Mouse (Mus musculus): ENCODE data around the gene Zfp985. TPM values are rescaled to one million over a fixed set of nuclear protein-coding genes. Genes with fewer than 3 reads are reported as not detected.
"Not testable (repeated sequence)": the region's sequence is repeated elsewhere in the genome, so short reads cannot be mapped to it uniquely, and the experiment has no call there.

Gene Zfp985
- under 1 TPM; 0.20 to 0.22 TPM for total RNA-seq (2021)
- long read RNA-seq, experiment 1 = 0 reads
- long read RNA-seq, experiment 2 = 0 reads

DNA sequence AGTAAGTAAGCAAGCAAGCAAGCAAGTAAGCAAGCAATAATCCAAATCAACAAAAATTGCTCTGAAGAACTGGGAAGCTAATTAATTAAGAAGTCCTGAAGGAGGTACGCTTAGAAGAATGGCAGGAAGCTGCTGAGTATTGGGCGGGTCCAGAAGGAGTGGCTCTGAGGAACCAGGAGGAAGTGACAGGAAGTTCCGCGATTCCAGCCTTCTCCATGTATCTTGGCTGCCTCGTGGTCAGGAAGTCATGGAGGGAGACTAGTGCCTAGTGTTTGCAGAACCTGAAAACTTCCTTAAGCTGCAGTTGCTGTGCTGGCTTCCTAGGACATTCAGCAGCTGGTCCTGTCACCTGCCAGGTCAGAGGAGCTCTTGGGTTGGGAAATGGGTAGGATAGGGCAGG lies at the start of gene Zfp985:
Gene Zfp985 (plus strand): TSS at position 207 of the 400 bp plus-strand sequence.
- DNase-seq (ENCODE audit: low spot score in 2 of 2) = not testable (repeated sequence)

DNA sequence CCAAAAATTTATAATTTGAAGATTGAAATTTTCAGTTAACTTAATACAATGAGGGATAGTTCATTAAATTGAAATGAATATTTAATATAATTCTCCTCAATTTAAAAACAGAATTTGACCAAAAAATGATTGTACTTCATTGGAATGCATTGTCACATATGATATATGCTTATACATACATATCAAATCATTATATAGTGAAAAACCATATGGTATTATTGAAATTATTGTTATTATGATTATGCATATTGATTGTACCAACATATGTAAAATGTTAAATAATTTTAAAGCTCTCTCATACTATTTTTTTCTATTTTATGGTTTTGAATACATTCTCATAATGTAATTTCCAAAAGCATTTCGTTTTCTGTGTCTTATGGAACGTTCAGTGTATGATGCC lies 43.9 kb upstream of the Zfp985 start:
- DNase-seq (ENCODE audit: low spot score in 2 of 2) = no peak

DNA sequence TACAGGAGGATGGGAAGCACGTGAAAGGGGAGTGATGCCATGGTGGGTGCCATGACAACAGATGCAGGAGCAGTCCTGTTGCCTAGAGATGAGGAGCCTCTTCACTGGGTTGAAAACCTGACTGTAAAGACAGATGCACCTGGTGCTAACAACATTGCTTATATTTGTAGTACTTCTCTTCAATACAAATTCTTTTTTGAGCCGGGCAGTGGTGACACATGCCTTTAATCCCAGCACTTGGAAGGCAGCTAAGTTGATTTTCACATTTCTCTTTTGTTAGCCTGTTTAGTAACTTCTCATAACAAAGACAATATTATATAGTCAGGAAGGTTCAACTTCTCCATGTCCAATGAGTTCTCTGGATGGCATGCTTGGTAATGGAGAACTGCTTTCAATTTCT lies 34.1 kb upstream of the Zfp985 start:
- no peak for DNase-seq (ENCODE audit: low spot score in 2 of 2)

DNA sequence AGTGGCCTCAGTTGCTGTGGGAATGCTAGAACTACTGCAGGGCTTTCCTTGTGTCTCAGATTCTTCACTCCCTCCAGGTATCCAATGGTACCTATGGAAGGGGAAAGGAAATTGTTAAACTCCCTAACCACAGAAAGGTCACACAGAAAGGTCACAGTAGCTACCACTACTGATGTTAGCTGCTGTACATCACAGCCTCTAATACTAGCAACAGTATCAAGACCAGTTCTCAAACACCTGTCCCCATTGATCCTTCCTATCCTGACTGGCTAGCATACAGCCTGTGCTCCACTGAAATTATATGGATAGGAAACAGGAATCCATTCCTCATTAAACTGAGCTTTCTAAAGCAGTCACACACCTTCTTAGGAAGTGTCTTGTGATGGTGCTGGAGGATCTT lies 33.0 kb upstream of the Zfp985 start:
- DNase-seq (ENCODE audit: low spot score in 2 of 2) = no peak

DNA sequence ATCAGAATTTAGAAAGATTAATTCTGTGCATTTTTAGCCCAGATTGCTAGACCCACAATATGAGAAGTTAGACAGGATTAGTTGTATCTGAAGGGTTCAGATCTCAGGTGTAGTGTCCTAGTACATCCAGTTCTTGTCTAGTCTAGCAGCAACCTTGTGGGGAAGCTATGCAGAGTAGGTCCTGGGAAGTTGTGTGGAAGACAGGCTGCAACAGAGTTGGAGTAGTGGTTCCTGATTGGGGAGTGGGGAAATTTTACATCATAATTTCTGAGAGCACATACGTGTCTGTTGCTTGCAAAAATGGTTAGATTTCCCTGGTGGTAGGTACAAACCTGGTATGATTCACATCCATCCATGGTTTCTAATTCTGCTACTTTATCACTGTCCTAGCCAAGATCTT lies 28.0 kb upstream of the Zfp985 start:
- no peak for DNase-seq (ENCODE audit: low spot score in 2 of 2)

DNA sequence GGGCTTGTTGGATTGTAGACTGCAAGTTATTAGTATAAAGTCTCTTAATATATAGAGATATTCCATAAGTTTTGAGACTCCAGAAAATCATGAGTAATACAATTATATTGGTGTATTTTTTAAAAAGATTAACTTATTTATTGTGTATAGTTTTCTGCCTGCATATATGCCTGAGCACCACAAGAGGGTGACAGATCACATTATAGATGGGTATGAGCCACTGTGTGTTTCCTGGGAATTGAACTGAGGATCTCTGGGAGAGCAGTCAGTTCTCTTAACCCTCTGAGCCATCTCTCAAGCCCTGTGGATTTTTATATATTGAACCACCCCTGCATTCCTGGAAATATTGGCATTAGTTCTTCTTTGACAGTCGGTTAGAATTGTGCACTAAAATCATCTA lies 22.7 kb upstream of the Zfp985 start:
- DNase-seq (ENCODE audit: low spot score in 2 of 2) = no peak

DNA sequence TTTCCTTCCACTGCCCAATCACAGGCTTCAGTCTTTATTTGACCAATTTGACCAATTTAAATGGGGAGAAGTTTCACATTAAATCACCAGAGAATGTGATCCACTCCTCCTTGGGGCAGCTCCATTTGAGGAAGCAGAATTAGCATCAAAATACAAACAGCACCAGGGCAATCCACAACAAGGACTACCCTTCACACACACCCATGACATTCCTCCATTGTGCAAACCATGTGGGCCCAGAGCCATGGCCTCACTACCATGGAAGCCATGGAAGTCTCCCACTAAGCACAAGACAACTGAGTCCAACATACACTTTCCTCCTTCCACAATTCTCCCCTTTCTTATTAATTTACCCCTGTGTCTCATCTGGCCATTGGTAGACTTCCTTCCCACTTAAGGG lies 17.2 kb upstream of the Zfp985 start:
- not testable (repeated sequence) for DNase-seq (ENCODE audit: low spot score in 2 of 2)

DNA sequence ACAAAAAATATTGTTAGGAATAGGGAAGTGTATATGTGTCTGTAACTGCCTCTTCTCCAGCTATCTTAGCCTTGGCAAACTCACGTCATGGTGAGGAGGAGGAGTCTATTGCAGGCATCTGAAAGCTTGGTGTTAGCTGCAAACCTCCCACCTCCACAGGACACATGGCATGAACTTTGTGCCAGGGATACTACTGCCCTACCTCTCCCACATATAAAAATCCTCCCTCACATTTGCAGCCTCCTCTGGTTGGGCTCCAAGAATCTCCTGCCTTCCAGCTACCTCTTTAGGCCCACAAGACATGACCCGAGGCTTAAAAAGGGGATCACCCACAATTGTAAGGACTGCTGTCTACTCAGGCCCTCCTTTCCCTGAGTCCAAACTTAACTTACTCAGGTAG lies 15.4 kb upstream of the Zfp985 start:
- DNase-seq (ENCODE audit: low spot score in 2 of 2) = no peak

DNA sequence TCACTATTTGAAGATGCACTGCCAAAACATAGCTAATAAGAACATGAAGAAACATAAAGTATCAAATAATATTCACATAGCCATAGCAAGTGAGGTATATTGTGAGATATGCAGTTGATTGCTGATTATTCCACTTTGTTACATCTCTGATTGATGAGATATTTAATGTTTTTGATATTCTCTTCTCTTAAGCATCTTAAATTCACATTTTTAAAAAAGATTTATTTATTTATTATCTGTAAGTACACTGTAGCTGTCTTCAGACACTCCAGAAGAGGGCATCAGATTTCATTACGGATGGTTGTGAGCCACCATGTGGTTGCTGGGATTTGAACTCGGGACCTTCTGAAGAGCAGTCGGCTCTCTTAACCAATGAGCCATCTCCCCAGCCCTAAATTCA lies 13.2 kb upstream of the Zfp985 start, which contains the start of gene Gm16503:
Gene Gm16503 (plus strand): TSS at position 301 of the 400 bp plus-strand sequence.
- not testable (repeated sequence) for DNase-seq (ENCODE audit: low spot score in 2 of 2)

DNA sequence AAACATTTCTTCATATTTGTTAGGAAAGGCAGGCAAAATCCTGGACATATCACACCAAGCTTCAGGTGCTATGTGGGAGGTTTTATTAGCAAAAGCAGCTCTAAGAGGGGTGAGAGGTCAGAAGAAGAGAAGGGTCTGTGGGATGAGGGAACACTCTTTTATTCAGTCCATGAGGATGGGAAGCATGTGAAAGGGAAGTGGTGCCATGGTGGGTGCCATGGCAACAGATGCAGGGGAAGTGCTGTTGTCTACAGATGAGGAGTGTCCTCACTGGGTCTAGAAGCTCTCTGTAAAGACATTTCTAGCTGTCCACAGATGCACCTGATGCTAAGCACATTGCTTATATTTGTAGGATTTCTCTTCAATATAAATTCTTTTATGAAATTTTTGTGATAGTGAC lies 12.0 kb upstream of the Zfp985 start:
- DNase-seq (ENCODE audit: low spot score in 2 of 2) = no peak

DNA sequence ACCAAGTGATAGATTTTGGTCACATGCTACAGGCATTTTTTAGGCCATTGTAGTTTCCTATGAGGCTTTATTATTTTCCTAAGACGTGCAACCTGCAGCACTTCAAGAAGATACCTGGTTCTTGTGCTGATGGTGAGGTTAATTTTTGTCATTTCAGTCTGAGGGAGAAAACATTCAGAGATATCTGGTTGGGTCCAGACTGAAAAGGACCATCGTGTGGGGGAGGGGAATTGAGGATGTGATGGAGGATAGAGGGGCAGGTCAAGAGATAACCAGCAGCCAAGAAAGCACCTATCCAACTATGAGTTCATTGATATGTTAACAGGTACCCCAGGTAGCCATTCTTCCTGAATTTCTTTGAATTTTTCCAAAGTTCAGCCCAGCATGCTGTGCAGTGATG lies 1.3 kb downstream of the Zfp985 start:
- not testable (repeated sequence) for DNase-seq (ENCODE audit: low spot score in 2 of 2)

DNA sequence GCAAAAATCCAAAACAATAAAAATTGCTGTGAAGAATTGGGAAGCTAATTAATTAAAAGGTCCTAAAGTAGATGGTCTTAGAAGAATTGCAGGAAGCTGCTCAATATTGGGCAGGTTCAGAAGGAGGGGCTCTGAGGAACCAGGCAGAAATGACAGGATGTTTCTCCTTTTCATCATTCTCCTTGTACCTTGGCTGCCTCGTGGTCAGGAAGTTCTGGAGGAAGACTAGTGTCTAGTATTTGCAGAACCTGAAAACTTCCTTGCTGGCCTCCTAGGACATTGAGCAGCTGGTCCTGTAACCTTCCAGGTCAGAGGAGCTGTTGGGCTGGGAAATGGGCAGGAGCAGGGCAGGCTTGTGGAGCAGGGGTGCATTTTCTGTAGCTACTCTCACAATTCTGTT lies 3.8 kb downstream of the Zfp985 start:
- DNase-seq (ENCODE audit: low spot score in 2 of 2) = not testable (repeated sequence)

DNA sequence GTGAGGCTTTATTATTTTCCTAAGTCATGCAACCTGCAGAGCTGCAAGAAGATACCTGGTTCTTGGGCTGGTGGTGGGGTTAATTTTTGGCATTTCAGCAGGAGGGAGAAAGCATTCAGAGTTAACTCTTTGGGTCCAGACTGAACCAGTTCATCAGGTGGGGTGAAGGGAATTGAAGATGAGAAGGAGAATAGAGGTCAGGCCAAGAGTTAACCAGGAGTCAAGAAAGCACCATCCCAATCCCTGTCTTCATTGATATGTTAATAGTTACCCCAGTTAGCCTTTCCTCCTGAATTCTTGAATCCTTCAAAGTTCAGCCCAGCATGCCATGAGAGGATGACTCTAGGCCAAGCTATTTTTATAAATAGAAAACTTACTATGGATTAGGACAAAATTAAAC lies 4.9 kb downstream of the Zfp985 start:
- DNase-seq (ENCODE audit: low spot score in 2 of 2) = not testable (repeated sequence)

DNA sequence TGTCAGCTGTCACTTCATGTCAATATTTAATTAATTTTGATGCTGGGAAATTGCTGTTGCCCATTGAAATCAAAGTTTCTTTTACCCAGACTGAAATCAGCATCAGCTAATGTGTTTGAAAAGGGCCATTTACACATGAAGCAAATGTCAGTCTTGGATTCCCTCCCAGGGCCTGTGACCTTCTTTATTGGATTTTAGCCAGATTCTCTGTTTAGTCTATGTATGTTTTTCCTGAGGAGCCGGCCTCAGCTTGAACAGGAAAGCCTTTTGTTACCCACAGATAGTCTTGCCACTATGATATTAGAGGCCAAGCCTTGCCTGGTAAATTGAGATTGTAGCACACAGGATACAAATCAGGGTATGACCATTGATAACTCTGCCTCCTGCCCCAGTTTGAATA lies 6.0 kb downstream of the Zfp985 start:
- DNase-seq (ENCODE audit: low spot score in 2 of 2) = not testable (repeated sequence)

DNA sequence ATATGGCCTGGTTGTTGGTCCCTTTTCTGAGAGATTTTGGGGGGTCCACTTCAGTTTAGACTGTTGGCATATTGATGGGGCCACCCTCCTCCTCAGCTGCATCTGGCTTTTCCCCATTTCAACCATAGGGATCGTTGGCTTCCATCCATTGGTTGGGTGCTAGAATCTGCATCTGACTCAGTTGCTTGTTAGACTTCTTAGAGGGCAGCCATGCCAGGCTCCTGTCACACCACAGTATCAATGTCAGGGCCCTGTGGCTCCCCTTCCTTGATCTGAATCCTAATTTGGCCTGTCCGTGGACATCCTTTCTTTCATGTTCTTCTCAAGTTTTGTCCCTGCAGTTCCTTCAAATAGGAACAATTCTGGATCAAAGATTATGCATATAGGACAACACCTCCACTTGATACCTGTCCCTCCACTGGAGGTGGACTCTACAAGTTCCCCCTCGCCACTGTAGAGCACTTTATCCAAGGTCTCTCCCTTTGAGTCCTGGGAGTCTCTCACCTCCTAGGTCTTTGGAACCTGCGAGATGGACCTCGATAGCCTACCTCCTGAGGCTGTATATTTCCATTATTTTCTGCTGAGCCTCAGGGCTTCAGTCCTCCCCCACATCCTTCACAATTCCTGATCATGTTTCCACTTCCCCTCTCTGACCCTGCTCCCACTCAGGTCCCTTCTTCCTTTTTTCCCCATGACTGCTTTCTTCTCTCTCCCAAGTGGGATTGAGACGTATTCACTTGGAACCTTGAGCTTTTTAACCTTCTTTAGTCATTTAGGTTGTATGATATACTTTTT lies 12.5 kb downstream of the Zfp985 start:
- DNase-seq (ENCODE audit: low spot score in 2 of 2) = no peak

DNA sequence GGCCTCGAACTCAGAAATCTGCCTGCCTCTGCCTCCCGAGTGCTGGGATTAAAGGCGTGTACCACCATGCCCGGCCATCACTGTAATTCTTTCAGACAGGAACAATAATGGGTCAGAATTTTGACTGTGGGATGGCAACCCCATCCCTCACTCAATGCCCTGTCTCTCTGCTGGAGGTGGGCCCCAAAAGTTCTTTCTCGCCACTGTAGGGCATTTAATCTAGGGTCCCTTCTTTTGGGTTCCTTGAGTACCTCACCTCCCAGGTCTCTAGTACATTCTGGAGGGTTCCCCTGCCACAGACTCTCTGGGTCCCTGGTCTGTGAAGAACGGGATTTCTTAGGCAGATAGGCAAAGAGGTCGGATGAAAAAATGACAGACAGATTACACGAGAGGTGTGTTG lies 18.1 kb downstream of the Zfp985 start:
- not testable (repeated sequence) for DNase-seq (ENCODE audit: low spot score in 2 of 2)

DNA sequence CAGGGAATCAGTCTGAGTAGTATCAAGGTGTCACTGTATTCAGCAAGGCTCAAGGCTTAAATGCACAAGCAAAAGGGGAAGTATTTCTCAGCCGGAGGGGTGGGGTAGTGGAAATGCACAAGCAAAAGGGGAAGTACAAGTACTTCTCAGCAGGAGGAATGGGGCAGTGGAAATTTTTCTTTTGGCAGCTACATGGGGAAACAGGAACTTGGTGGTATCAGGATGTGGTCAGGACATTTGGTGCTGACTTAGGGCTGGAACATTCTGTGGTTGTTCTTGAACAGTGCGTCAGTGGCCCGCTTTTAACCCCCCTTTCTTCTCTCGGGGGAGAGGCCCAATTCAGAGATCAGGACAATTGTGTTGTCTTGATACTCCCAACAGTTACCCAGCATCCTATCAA lies 26.3 kb downstream of the Zfp985 start:
- not testable (repeated sequence) for DNase-seq (ENCODE audit: low spot score in 2 of 2)

DNA sequence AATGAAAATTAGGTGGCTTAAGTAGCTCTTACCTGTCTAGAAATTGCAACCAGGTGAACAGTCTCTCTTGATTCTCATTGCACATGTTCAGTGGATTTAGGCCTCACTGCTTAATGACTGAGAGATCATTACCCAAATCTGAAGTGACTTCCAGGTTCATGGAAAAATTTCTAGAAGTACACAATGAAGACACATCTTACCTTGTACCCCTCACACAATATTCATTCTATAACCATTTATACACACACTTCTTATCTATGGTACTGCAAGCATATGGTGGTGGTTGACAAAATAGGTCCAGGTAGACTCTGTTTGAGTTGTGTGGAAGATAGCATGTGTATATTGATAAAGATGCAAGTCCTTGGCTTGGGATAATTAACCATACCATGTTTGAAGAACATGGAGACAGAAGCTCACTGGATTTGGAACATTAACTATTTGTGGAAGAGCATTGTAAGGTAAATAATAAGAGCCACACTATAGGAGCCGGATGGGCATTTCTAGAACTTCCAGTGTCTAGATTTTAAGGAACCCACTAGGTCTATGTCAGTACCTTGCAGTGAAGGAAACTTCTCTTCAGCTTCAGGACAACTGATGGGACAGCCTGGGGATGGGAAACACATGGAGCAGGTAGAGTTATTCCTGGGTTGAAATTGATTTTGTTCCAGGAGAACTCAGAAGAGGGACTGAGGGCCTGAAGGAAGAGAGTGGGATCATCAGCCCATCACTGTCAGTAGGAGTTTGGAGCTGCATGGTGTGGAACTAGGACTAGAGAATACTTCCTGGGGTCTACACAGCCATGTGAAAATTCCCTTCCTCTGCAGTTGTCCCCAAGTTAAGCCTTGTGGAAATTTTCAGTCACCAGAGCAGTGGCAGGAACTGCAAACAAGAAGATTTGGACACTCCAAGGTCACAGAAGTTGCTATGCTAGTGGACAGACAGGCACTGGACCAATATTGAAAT lies 33.7 kb downstream of the Zfp985 start:
- DNase-seq (ENCODE audit: low spot score in 2 of 2) = no peak

DNA sequence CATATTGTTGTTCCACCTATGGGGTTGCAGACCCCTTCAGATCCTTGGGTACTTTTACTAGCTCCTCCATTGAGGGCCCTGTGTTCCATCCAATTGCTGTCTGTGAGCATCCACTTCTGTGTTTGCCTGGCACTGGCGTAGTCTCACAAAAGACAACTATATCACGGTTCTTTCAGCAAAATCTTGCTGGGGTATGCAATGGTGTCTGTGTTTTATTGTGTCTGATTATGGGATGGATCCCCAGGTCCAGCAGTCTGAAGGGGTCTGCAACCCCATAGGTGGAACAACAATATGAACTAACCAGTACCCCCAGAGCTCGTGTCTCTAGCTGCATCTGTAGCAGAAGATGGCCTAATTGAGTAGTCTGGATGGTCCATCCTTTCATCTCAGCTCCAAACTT lies 41.6 kb downstream of the Zfp985 start:
- not testable (repeated sequence) for DNase-seq (ENCODE audit: low spot score in 2 of 2)

DNA sequence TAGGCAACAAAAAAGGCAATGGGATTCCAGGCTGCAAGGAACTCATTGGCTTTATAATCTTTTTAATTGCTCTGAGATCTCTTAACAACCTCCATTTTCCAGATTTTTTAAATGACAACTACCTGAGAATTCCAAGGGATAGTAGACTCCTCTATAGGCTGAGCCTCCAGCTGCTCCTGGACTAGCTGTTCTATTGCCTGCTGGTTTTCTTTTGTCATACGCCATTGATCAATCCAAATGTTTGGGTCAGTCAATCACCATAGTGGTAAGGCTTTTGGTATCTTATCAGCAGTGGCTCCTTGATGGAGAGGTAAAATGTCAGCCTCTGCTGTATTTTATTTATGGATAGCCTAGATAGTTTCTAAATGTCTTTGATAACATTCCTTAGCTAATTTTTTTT lies 44.6 kb downstream of the Zfp985 start:
- no peak for DNase-seq (ENCODE audit: low spot score in 2 of 2)

DNA sequence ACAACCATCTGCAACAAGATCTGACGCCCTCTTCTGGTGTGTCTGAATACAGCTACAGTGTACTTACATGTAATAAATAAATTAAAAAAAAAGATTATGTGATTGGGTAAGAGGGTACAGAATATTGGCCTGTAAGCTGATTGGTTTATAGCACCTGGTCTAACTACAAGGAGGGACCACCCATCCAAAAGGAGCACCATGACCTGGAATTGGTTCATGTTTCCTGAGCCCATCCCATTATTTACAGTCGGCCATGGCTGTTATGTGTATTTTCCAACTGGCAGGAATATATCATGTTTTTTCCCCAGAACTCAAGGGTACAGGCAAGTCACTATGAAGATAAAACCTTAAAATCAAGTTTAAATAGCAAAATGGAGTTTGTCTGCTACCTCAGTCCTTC lies 45.8 kb downstream of the Zfp985 start:
- DNase-seq (ENCODE audit: low spot score in 2 of 2) = no peak

DNA sequence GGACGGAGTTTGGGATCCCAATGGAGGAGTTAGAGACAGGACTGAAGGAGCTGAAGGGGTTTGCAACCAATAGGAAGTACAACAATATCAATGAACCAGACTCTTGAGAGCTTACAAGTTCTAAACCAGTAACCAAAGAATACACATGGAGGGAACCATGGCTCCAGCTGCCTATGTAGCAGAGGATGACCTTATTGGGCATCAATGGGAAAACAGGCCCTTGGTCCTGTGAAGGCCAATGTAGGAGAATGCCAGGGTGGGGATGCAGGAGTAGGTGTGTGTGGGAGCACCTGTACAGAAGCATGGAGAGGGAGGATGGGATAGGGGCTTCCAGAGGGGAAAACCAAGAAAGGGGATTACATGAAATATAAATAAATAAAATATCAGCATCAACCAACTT lies 48.8 kb downstream of the Zfp985 start:
- no peak for DNase-seq (ENCODE audit: low spot score in 2 of 2)
